Mouse (Mus musculus) spleen, adult 2 months (tissue): ENCODE measurements around the gene Acp7.
A peak's percentile ranks its signal among the peaks of the same experiment; 100 is the strongest.

Experiments used
- CTCF ChIP-seq: fragments of 200-500 bp; IDR thresholded peaks from 2 replicates; pipeline ENCODE4 v1.5.1; 2011; ENCODE audit warnings: mild to moderate bottlenecking, inconsistent platforms; ENCODE audit not compliant: insufficient read depth, insufficient read length, insufficient replicate concordance; ENCODE audit errors: extremely low read depth
- POLR2A ChIP-seq: fragments of 200-500 bp; IDR thresholded peaks from 2 replicates; pipeline ENCODE4 v1.6.1; 2011; ENCODE audit warnings: low read depth, low read length, inconsistent platforms

GRCm38 (mm10) chr7:28601029-28601428, 30.1 kb downstream of the Acp7 start:
- TF ChIP-seq CTCF (peak; percentile 81; the same call in 1 of the 2 replicates), POLR2A (no peak)
